In genomic region chr12:79073362-79073761, GRCm38 (mm10) we compare ENCODE assay signal across 22 mouse cellular contexts. TPM values are rescaled to one million over a fixed set of nuclear protein-coding genes. Genes with fewer than 3 reads are reported as not detected.
"Had no signal": no experiment of that assay in that cellular context is flagged by ENCODE, and none has a peak within 500 bp of the region (broad histone marks: within the 10 kb centered on the region; RNA-seq: fewer than 3 reads in every experiment).

No protein-coding gene starts in this region.

- H3K27ac ChIP-seq: liver, embryonic 15.5 days; lung, embryonic 15.5 days; macrophage; midbrain, embryonic 12.5 days; neural tube, embryonic 12.5 days had no signal

- H3K4me3 ChIP-seq: liver, embryonic 15.5 days; lung, embryonic 15.5 days; megakaryocyte, embryonic 14.5 days; midbrain, embryonic 12.5 days; neural tube, embryonic 12.5 days had no signal

- H3K4me1 ChIP-seq: lung, embryonic 15.5 days; midbrain, embryonic 12.5 days; neural tube, embryonic 12.5 days had no signal

- H3K9ac ChIP-seq: liver, embryonic 15.5 days; liver, postnatal 0 days; lung, embryonic 15.5 days; midbrain, embryonic 12.5 days; neural tube, embryonic 12.5 days had no signal

- ATAC-seq: liver, postnatal 0 days; lung, postnatal 0 days; midbrain, embryonic 16.5 days had no signal

- H3K4me2 ChIP-seq: liver, embryonic 15.5 days; lung, embryonic 15.5 days; midbrain, embryonic 12.5 days; neural tube, embryonic 12.5 days had no signal

- DNase-seq: liver, postnatal 0 days; lung, adult 2 months; lung, postnatal 14 days; lung, postnatal 36 days; midbrain, embryonic 14.5 days; retina, postnatal 1 day; right cerebral cortex, adult 18-20 months; right cerebral cortex, postnatal 25 days; right cerebral cortex, postnatal 4 days; spleen, adult 18-20 months; thymus, adult 18-20 months; thymus, postnatal 14 days; thymus, postnatal 36 days had no signal

- H3K27me3 ChIP-seq: liver, embryonic 15.5 days; lung, embryonic 15.5 days; midbrain, embryonic 12.5 days; neural tube, embryonic 12.5 days had no signal

- H3K9me3 ChIP-seq: liver, embryonic 15.5 days; lung, embryonic 15.5 days; megakaryocyte, embryonic 14.5 days; midbrain, embryonic 12.5 days; neural tube, embryonic 12.5 days had no signal

RNA-seq across cellular contexts. Expression of gene Plekhh1, which starts 44.4 kb away (rescaled TPM):
- total RNA-seq: monocyte, adult 5-6 weeks had no signal

RNA-seq across cellular contexts. Expression of gene Arg2, which starts 57.2 kb away (rescaled TPM):
- total RNA-seq: monocyte, adult 5-6 weeks had no signal
